ENCODE assay signal across 31 mouse cellular contexts in the genomic region with DNA sequence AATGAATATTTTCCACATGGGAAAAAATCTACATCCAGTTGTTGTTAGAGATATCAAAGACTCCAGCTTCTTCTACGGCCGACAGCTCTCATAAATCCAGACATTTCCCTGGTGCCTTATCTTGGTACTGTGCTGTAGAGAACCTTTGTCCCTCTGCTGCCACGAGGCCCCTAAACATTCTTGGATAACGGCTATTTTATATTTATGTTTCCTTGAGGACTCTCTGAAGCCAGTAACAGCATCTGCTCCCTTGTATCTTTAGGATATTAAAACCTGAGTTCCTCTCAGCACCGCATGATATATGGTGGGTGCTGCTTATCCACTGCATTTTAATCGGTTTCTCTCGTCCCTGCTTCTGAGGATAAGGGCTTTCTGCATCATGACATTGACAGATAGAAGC. TPM values are rescaled to one million over a fixed set of nuclear protein-coding genes. Genes with fewer than 3 reads are reported as not detected.
DNase-seq lines count a peak whose midpoint lies in the region; ATAC-seq lines count a peak whose summit lies in the region.
"Had no signal": no experiment of that assay in that cellular context is flagged by ENCODE, and none has a peak within 500 bp of the region (broad histone marks: within the 10 kb centered on the region; RNA-seq: fewer than 3 reads in every experiment).

No protein-coding gene starts in this region.

- H3K36me3 ChIP-seq in kidney, embryonic 16.5 days (ENCODE audit: insufficient read depth, low read length) = no peaks in the 10 kb centered on the region
- H3K36me3 ChIP-seq in heart, embryonic 10.5 days = no peaks in the 10 kb centered on the region
- H3K36me3 ChIP-seq: embryonic facial prominence, embryonic 10.5 days; embryonic facial prominence, embryonic 15.5 days; forebrain, embryonic 12.5 days; G1E; limb, embryonic 12.5 days; liver, embryonic 12.5 days; midbrain, embryonic 13.5 days; stomach, embryonic 15.5 days had no signal

- H3K9ac ChIP-seq in kidney, embryonic 16.5 days (replicated peaks; ENCODE audit: low read length) = no peak overlapping the region
- H3K9ac ChIP-seq: embryonic facial prominence, embryonic 15.5 days; forebrain, embryonic 12.5 days; hindbrain, embryonic 14.5 days; limb, embryonic 12.5 days; liver, embryonic 12.5 days; liver, postnatal 0 days; midbrain, embryonic 13.5 days; stomach, embryonic 15.5 days had no signal

- DNase-seq in embryo, embryonic 10.5 days (ENCODE audit: low spot score) = peak; percentile 16
- DNase-seq in embryo, embryonic 10 days (ENCODE audit: low spot score) = no peak
- DNase-seq in kidney, postnatal 36 days = no peak
- peak; percentile 14 for DNase-seq in embryo, embryonic 11.5 days (ENCODE audit: low read depth, low spot score)
- peak; percentile 55 for DNase-seq in mesoderm, embryonic 11.5 days (ENCODE audit: low read depth, low spot score)
- DNase-seq in frontal cortex, postnatal 10 days (ENCODE audit: low spot score in 2 of 2) = no peak
- no peak for DNase-seq in heart, embryonic 10.5 days (ENCODE audit: low spot score)
- DNase-seq: adrenal gland, adult 8-10 months; cerebellum, adult 2 months; cerebellum, postnatal 14 days; gastrocnemius, postnatal 25 days; heart, adult 11 months; heart, postnatal 36 days; kidney, postnatal 10 days; layer of hippocampus, adult 9-11 months; liver, postnatal 0 days; lung, postnatal 36 days; right cerebral cortex, postnatal 25 days; thymus, postnatal 14 days had no signal

- H3K27ac ChIP-seq in kidney, embryonic 16.5 days (ENCODE audit: low read length) = no peak overlapping the region
- no peak overlapping the region for H3K27ac ChIP-seq in heart, embryonic 10.5 days
- H3K27ac ChIP-seq: embryonic facial prominence, embryonic 10.5 days; embryonic facial prominence, embryonic 15.5 days; forebrain, embryonic 12.5 days; hindbrain, embryonic 14.5 days; limb, embryonic 12.5 days; liver, embryonic 12.5 days; midbrain, embryonic 13.5 days; stomach, embryonic 15.5 days had no signal

- H3K4me1 ChIP-seq in kidney, embryonic 16.5 days (ENCODE audit: insufficient read depth, low read length) = no peaks in the 10 kb centered on the region
- H3K4me1 ChIP-seq in heart, embryonic 10.5 days = no peaks in the 10 kb centered on the region
- H3K4me1 ChIP-seq: embryonic facial prominence, embryonic 10.5 days; embryonic facial prominence, embryonic 15.5 days; forebrain, embryonic 12.5 days; limb, embryonic 12.5 days; liver, embryonic 12.5 days; megakaryocyte, embryonic 14.5 days; midbrain, embryonic 13.5 days; stomach, embryonic 15.5 days had no signal

- no peaks in the 10 kb centered on the region for H3K27me3 ChIP-seq in kidney, embryonic 16.5 days (ENCODE audit: insufficient read depth, low read length)
- no peaks in the 10 kb centered on the region for H3K27me3 ChIP-seq in heart, embryonic 10.5 days (ENCODE audit: insufficient read depth, poor library complexity, severe bottlenecking)
- H3K27me3 ChIP-seq: embryonic facial prominence, embryonic 15.5 days; forebrain, embryonic 12.5 days; limb, embryonic 12.5 days; liver, embryonic 12.5 days; megakaryocyte, embryonic 14.5 days; midbrain, embryonic 13.5 days; stomach, embryonic 15.5 days had no signal

- H3K4me2 ChIP-seq in kidney, embryonic 16.5 days (replicated peaks; ENCODE audit: low read depth, low read length) = no peak overlapping the region
- H3K4me2 ChIP-seq: embryonic facial prominence, embryonic 15.5 days; forebrain, embryonic 12.5 days; heart, embryonic 11.5 days; hindbrain, embryonic 14.5 days; limb, embryonic 12.5 days; liver, embryonic 12.5 days; midbrain, embryonic 13.5 days; stomach, embryonic 15.5 days had no signal

- no peak overlapping the region for H3K4me3 ChIP-seq in kidney, embryonic 16.5 days (ENCODE audit: low read length)
- H3K4me3 ChIP-seq in heart, embryonic 10.5 days = no peak overlapping the region
- H3K4me3 ChIP-seq: embryonic facial prominence, embryonic 10.5 days; embryonic facial prominence, embryonic 15.5 days; forebrain, embryonic 12.5 days; limb, embryonic 12.5 days; liver, embryonic 12.5 days; megakaryocyte, embryonic 14.5 days; midbrain, embryonic 13.5 days; stomach, embryonic 15.5 days had no signal

- WGBS in kidney, embryonic 16.5 days = 26% methylated on average over 7 of the region's 7 CpGs
- 56% methylated on average over 7 of the region's 7 CpGs for WGBS in heart, embryonic 10.5 days

- H3K9me3 ChIP-seq in kidney, embryonic 16.5 days (ENCODE audit: low read length) = peaks cover under 1% of the 10 kb centered on the region; the same call in 1 of the 2 replicates
- H3K9me3 ChIP-seq in heart, embryonic 10.5 days = no peaks in the 10 kb centered on the region
- H3K9me3 ChIP-seq: embryonic facial prominence, embryonic 10.5 days; embryonic facial prominence, embryonic 15.5 days; forebrain, embryonic 12.5 days; G1E; limb, embryonic 12.5 days; liver, embryonic 12.5 days; megakaryocyte, embryonic 14.5 days; midbrain, embryonic 13.5 days; stomach, embryonic 15.5 days had no signal

- peak; percentile 59; the same call in 1 of the 2 replicates for ATAC-seq in kidney, embryonic 16.5 days (ENCODE audit: low FRiP score, low TSS enrichment)
- ATAC-seq: liver, embryonic 12.5 days; liver, postnatal 0 days; midbrain, embryonic 13.5 days had no signal

RNA-seq across cellular contexts. Expression of gene Fam98a, which starts 23.9 kb away (rescaled TPM):
- polyA plus RNA-seq in kidney, embryonic 16.5 days (2015; fragmentation: Nextera tagmentation; extraction: Ambion mirVana) = 23.0 and 25.0 TPM in 2 replicates
- polyA plus RNA-seq in heart, embryonic 10.5 days (2016; fragmentation: Nextera tagmentation; extraction: Ambion mirVana) = 26.4 and 28.8 TPM in 2 replicates

Comparison
In these comparisons a context has a peak if more than half of its experiments do, and no peak if none do; other contexts are left out.
1. DNase-seq: peak in embryo, embryonic 10.5 days (single experiment), embryo, embryonic 11.5 days (single experiment) and mesoderm, embryonic 11.5 days (single experiment); none in embryo, embryonic 10 days (single experiment), kidney, postnatal 36 days (0 of 2), frontal cortex, postnatal 10 days (0 of 2) and heart, embryonic 10.5 days (single experiment).